Mouse (Mus musculus): ENCODE results near the gene Ptgis.
A peak's percentile ranks its signal among the peaks of the same experiment; 100 is the strongest.
"Not testable (repeated sequence)": the region's sequence is repeated elsewhere in the genome, so short reads cannot be mapped to it uniquely, and the experiment has no call there.

The Ptgis gene

GRCm38 (mm10) chr2:167232132-167233008 is 8.0 kb downstream of the Ptgis start:
- DNase-seq (ENCODE audit: low read depth): peak; percentile 84

- no peak for DNase-seq (ENCODE audit: low read depth)
Observed at GRCm38 (mm10) chr2:167230554-167230953, 9.8 kb downstream of the Ptgis start.

GRCm38 (mm10) chr2:167224937-167225336 is 15.5 kb downstream of the Ptgis start:
- DNase-seq (ENCODE audit: low read depth): no peak

GRCm38 (mm10) chr2:167224194-167224593 is 16.2 kb downstream of the Ptgis start:
- DNase-seq (ENCODE audit: low read depth): no peak

- peak; percentile 91 for DNase-seq (ENCODE audit: low read depth)
Observed at GRCm38 (mm10) chr2:167222152-167222551, 18.3 kb downstream of the Ptgis start.

GRCm38 (mm10) chr2:167221159-167221845 is 19.1 kb downstream of the Ptgis start:
- no peak for DNase-seq (ENCODE audit: low read depth)

- DNase-seq (ENCODE audit: low read depth): no peak
Observed at GRCm38 (mm10) chr2:167220736-167221135, 19.7 kb downstream of the Ptgis start.

- peak; percentile 90 for DNase-seq (ENCODE audit: low read depth)
Observed at GRCm38 (mm10) chr2:167219154-167219775, 21.1 kb downstream of the Ptgis start.

- DNase-seq (ENCODE audit: low read depth): no peak
Observed at GRCm38 (mm10) chr2:167213666-167214065, 26.7 kb downstream of the Ptgis start.

- DNase-seq (ENCODE audit: low read depth): peak; percentile 41
Observed at GRCm38 (mm10) chr2:167213076-167213475, 27.3 kb downstream of the Ptgis start.

- DNase-seq (ENCODE audit: low read depth): no peak
Observed at GRCm38 (mm10) chr2:167212551-167212950, 27.9 kb downstream of the Ptgis start.

GRCm38 (mm10) chr2:167212089-167212488 is 28.3 kb downstream of the Ptgis start:
- no peak for DNase-seq (ENCODE audit: low read depth)

- no peak for DNase-seq (ENCODE audit: low read depth)
Observed at GRCm38 (mm10) chr2:167209900-167210299, 30.5 kb downstream of the Ptgis start.

- DNase-seq (ENCODE audit: low read depth): no peak
Observed at GRCm38 (mm10) chr2:167208984-167209383, 31.4 kb downstream of the Ptgis start.

- DNase-seq (ENCODE audit: low read depth): peak; percentile 37
Observed at GRCm38 (mm10) chr2:167205918-167206629, 34.3 kb downstream of the Ptgis start.

- DNase-seq (ENCODE audit: low read depth): not testable (repeated sequence)
Observed at GRCm38 (mm10) chr2:167204686-167205085, 35.7 kb downstream of the Ptgis start.

GRCm38 (mm10) chr2:167203505-167204166 is 36.8 kb downstream of the Ptgis start:
- no peak for DNase-seq (ENCODE audit: low read depth)

GRCm38 (mm10) chr2:167201463-167202291 is 38.7 kb downstream of the Ptgis start:
- no peak for DNase-seq (ENCODE audit: low read depth)

- no peak for DNase-seq (ENCODE audit: low read depth)
Observed at GRCm38 (mm10) chr2:167198660-167199427, 41.6 kb downstream of the Ptgis start.

GRCm38 (mm10) chr2:167193361-167193760 is 47.0 kb downstream of the Ptgis start:
- DNase-seq (ENCODE audit: low read depth): no peak

Data from NIH3T3 (cell line).